Mouse (Mus musculus) kidney, adult 10 weeks (tissue): ENCODE results near the gene Olfr418. TPM values are rescaled to one million over a fixed set of nuclear protein-coding genes. Genes with fewer than 3 reads are reported as not detected.

Experiments used
- polyA plus RNA-seq: library from polyadenylated mRNA; stranded (reverse); fragments of 350-450 nt; fragmentation: Illumina TruSeq; extraction: RNeasy Lipid Tissue Mini Kit (QIAGEN cat#74804); gene quantifications from one replicate; pipeline ENCODE4 v1.2.3, GENCODE M21; 2014; ENCODE audit warnings: low read depth, low replicate concordance

Gene Olfr418
- not detected for polyA plus RNA-seq

DNA sequence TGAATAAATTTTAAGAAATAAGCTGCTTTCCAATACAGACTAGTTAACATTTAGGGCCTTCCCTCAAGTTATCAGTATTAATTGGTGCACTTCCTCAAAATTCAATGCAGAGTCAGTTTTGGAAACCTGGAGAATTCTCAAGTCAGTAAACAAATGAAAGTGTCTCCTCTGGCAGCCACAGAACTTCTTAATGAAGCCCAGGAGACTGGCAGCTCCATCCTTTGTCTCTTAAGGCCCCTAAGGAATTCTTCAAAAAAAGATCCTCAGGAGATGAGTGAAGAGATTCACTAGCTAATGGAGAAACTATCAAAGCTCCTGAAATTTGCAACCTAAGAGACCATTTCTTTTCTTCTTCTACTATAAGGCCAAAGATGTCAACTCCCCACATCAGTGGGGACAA is at the start of gene Olfr418:
Olfr418 (plus strand) TSS at position 301 of the 400 bp plus-strand sequence.

DNA sequence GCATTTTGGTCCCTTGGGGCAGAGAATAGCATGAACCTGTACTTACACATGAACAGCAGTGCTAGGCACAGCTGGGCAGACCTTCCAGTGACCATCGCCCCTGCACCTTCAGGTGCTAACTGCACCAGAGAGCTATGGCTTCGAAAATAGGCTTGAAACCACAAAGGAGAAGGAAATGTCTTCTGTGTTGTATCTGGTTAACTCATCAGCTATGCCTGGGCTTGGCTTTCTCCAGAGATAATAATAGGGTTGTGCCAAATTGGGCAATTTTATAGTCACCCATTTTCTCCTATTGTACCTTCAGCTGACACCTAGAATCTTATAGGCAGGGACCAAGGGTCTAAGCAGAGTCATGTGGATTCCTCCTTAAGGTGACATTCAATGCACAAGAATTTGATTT is 38.7 kb upstream of the Olfr418 start, which contains the start of gene Fcer1a:
Fcer1a (minus strand) TSS at position 134 of the 400 bp plus-strand sequence.

DNA sequence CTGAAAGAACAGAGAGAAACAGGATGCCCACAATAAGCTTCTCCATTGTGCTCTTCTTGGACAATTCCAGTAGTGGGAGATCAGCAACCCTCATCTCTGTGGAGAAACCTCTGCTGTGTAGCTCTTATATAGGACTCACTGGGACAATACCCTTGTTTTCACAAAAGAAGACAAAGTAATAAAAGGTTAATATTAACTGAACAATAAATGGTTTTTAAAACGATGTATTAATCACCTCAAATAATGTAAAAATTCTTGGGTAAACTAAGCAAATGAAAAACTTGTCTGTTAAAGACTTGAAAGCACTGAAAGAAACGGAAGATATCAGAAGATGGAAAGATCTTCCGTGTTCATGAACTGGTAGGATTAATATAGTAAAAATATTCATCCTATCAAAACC is 11.9 kb downstream of the Olfr418 start, which contains the start of gene Mptx2:
Mptx2 (minus strand) TSS at position 101 of the 400 bp plus-strand sequence.

Other genes starting within 250 kb of the Olfr418 start
- gene Olfr1408, start 128.6 kb upstream of the Olfr418 start, polyA plus RNA-seq: not detected
- gene Olfr1406, start 75.4 kb upstream of the Olfr418 start, polyA plus RNA-seq: not detected
- gene Olfr218, start 68.2 kb upstream of the Olfr418 start, polyA plus RNA-seq: not detected
- not detected for gene Olfr1404, start 53.6 kb upstream of the Olfr418 start, polyA plus RNA-seq
- not detected for gene Fcer1a, start 38.8 kb upstream of the Olfr418 start, polyA plus RNA-seq
- not detected for gene Mptx2, start 11.8 kb downstream of the Olfr418 start, polyA plus RNA-seq
- gene Ackr1, start 67.7 kb downstream of the Olfr418 start, polyA plus RNA-seq: not detected
- gene Aim2, start 84.9 kb downstream of the Olfr418 start, polyA plus RNA-seq: 0.89 TPM
- 0.16 TPM for gene Cadm3, start 101.7 kb downstream of the Olfr418 start, polyA plus RNA-seq
- 1.1 TPM for gene Ifi206, start 225.0 kb downstream of the Olfr418 start, polyA plus RNA-seq